Mouse (Mus musculus): ENCODE measurements around the gene Saa1. TPM values are rescaled to one million over a fixed set of nuclear protein-coding genes. Genes with fewer than 3 reads are reported as not detected.

Gene Saa1
- polyA plus RNA-seq, 1 experiment from 2014 or later, result 2.5 TPM

Other genes starting within 250 kb of the Saa1 start
- 14.7 and 16.5 TPM in 2 replicates for gene Sergef, start 103.2 kb downstream of the Saa1 start, polyA plus RNA-seq (2015; fragmentation: Nextera tagmentation; extraction: Ambion mirVana)
- gene Tph1, start 70.4 kb downstream of the Saa1 start, polyA plus RNA-seq (2015; fragmentation: Nextera tagmentation; extraction: Ambion mirVana), result 1.9 and 2.2 TPM in 2 replicates
- 33.3 and 34.1 TPM in 2 replicates for gene Saal1, start 32.3 kb downstream of the Saa1 start, polyA plus RNA-seq (2015; fragmentation: Nextera tagmentation; extraction: Ambion mirVana)
- 0.57 TPM in 1 of 2 replicates, not detected in the other for gene Saa3, start 27.3 kb downstream of the Saa1 start, polyA plus RNA-seq (2015; fragmentation: Nextera tagmentation; extraction: Ambion mirVana)
- 0.08 TPM in 1 of 2 replicates, not detected in the other for gene Saa4, start 10.4 kb downstream of the Saa1 start, polyA plus RNA-seq (2015; fragmentation: Nextera tagmentation; extraction: Ambion mirVana)
- 0.63 TPM in 1 of 2 replicates, not detected in the other for gene Saa2, start 8.8 kb upstream of the Saa1 start, polyA plus RNA-seq (2015; fragmentation: Nextera tagmentation; extraction: Ambion mirVana)
- gene Hps5, start 53.1 kb upstream of the Saa1 start, polyA plus RNA-seq (2015; fragmentation: Nextera tagmentation; extraction: Ambion mirVana), result 30.9 and 34.4 TPM in 2 replicates
- gene Gtf2h1, start 53.1 kb upstream of the Saa1 start, polyA plus RNA-seq (2015; fragmentation: Nextera tagmentation; extraction: Ambion mirVana), result 45.7 and 50.5 TPM in 2 replicates
- 1,802 and 1,946 TPM in 2 replicates for gene Ldha, start 98.5 kb upstream of the Saa1 start, polyA plus RNA-seq (2015; fragmentation: Nextera tagmentation; extraction: Ambion mirVana)
- 0.17 TPM in 1 of 2 replicates, not detected in the other for gene Ldhc, start 118.2 kb upstream of the Saa1 start, polyA plus RNA-seq (2015; fragmentation: Nextera tagmentation; extraction: Ambion mirVana)
- gene Tsg101, start 177.0 kb upstream of the Saa1 start, polyA plus RNA-seq (2015; fragmentation: Nextera tagmentation; extraction: Ambion mirVana), result 163 and 179 TPM in 2 replicates
- 11.0 and 12.8 TPM in 2 replicates for gene Uevld, start 215.5 kb upstream of the Saa1 start, polyA plus RNA-seq (2015; fragmentation: Nextera tagmentation; extraction: Ambion mirVana)
- gene Gm9999, start 240.6 kb upstream of the Saa1 start, polyA plus RNA-seq (2015; fragmentation: Nextera tagmentation; extraction: Ambion mirVana), result not detected in 2 replicates

Data from kidney, embryonic 16.5 days (tissue).